Mouse (Mus musculus) lung, embryonic 16.5 days (tissue): ENCODE results near the gene Aup1. TPM values are rescaled to one million over a fixed set of nuclear protein-coding genes. Genes with fewer than 3 reads are reported as not detected.
A peak's percentile ranks its signal among the peaks of the same experiment; 100 is the strongest.

Source experiments
- ATAC-seq: fragments of 200-750 bp; cut with Nextera tagmentation; 2 replicates; pipeline ENCODE4 v1.8.0; 2017; ENCODE audit warnings: low read depth, mild to moderate bottlenecking, moderate library complexity
- H3K27ac ChIP-seq: fragments of 300-500 bp; sonication (generic); 2 replicates; pipeline ENCODE4 v1.5.1; 2014; ENCODE audit warnings: mild to moderate bottlenecking, control low read depth, low read length
- H3K27me3 ChIP-seq: fragments of 300-500 bp; sonication (generic); 2 replicates; pipeline ENCODE4 v1.6.1; 2014; ENCODE audit warnings: low read depth, low read length, mixed read lengths; ENCODE audit not compliant: control insufficient read depth, insufficient read depth
- H3K36me3 ChIP-seq: fragments of 300-500 bp; sonication (generic); 2 replicates; pipeline ENCODE4 v1.6.1; 2014; ENCODE audit warnings: low read length; ENCODE audit not compliant: control insufficient read depth, insufficient read depth
- H3K4me1 ChIP-seq: fragments of 300-500 bp; sonication (generic); replicated peaks from 2 replicates; pipeline ENCODE4 v1.6.1; 2014; ENCODE audit warnings: low read length, mixed read lengths; ENCODE audit not compliant: control insufficient read depth, insufficient read depth
- H3K4me2 ChIP-seq: fragments of 300-500 bp; sonication (generic); 2 replicates; pipeline ENCODE4 v1.6.1; 2014; ENCODE audit warnings: low read depth, low read length, control low read depth
- H3K4me3 ChIP-seq: fragments of 300-500 bp; sonication (generic); 2 replicates; pipeline ENCODE4 v1.5.1; 2014; ENCODE audit warnings: mild to moderate bottlenecking, low read length, control low read depth
- H3K9ac ChIP-seq: fragments of 300-500 bp; sonication (generic); 2 replicates; pipeline ENCODE4 v1.6.1; 2014; ENCODE audit warnings: low read length, control low read depth
- H3K9me3 ChIP-seq: fragments of 300-500 bp; sonication (generic); 2 replicates; pipeline ENCODE4 v1.6.1; 2016; ENCODE audit warnings: low read length; ENCODE audit not compliant: control insufficient read depth
- WGBS: fragments of 180-500 bp; shearing (Covaris S2); extraction: QIAGEN DNeasy Blood & Tissue Kit; methylation state at CpG from one replicate; pipeline ENCODE4 v1.1.7; 2014; 5-methylcytosine and 5-hydroxymethylcytosine counted together
- polyA plus RNA-seq: library from polyadenylated mRNA; unstranded; fragments of >200 nt; fragmentation: Nextera tagmentation; extraction: Ambion mirVana; gene quantifications from 2 replicates; pipeline ENCODE4 v1.2.1, GENCODE M21; 2015

Aup1 gene
- polyA plus RNA-seq, 1 experiment from 2014 or later = 211 TPM

DNA sequence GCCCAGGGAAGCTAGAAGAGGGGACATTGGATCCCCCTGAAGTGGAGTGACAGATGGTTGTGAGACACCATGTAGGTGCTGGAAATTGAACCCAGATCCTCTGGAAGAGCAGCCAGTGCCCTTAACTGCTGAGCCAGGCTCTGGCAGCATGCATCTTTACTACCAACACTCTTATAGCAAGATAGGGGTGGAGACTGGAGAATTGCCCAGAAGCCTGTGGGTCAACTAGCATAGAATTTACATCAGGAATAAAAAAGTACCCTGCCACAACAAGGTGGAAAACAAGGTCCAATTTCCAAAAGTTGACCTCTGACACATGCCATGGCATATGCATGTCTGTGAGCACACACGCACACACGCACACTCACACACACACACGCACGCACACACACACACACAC lies 29.1 kb upstream of the Aup1 start:
- Histone ChIP-seq H3K4me1 (peaks cover 8% of the 10 kb centered on the region), H3K9me3 (no peaks in the 10 kb centered on the region), H3K4me2 (no peak overlapping the region), H3K9ac (no peak overlapping the region), H3K27me3 (no peaks in the 10 kb centered on the region), H3K4me3 (no peak overlapping the region), H3K27ac (no peak overlapping the region), H3K36me3 (no peaks in the 10 kb centered on the region)
- ATAC-seq = no peak
- WGBS = 83% methylated on average over 4 of the region's 4 CpGs

DNA sequence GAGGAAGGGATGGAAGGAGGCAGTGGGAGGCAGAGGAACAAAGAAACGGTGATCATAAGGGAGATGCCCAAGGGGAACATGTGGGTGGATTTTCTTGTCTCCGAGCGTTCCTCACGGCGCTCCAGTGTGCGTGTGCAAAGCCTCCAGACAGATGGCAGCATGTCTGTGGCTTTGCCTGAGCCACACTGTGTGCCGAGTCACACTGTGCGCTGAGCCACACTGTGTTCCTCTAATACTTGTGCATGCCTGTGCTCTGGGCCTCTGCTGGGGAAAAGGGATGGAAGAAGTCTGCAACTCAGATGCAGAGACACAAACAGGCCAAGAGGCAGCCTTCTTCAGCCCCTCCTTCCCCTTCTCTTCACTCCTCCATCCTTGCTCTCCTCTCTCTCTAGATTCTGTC lies 27.0 kb upstream of the Aup1 start:
- Histone ChIP-seq H3K9ac (peak overlapping the region; percentile 45; the same call in 1 of the 2 replicates), H3K4me1 (peaks cover 14% of the 10 kb centered on the region), H3K36me3 (no peaks in the 10 kb centered on the region), H3K4me3 (no peak overlapping the region), H3K27ac (no peak overlapping the region), H3K9me3 (no peaks in the 10 kb centered on the region), H3K4me2 (no peak overlapping the region), H3K27me3 (no peaks in the 10 kb centered on the region)
- 78% methylated on average over 8 of the region's 8 CpGs for WGBS
- ATAC-seq = no peak

DNA sequence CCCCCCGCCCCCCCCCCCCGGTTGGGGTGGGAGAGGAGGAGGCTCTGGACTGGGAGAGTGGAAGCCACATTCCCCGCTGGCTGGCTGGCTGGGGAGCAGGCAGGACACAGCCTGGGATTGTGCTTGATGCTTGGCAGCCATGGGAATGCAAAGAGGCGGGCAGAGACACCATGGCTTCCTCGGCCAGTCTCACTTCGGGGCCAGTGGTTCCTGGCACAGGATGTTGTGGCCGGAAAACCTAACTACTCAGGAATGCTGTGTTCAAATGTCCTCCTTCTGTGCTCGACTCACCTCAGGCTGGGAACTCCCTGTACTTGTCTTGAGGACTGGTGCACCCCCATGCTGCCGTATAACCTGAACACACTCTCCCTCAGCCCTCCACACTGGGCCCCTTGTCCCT lies 26.6 kb upstream of the Aup1 start:
- no peaks in the 10 kb centered on the region for H3K27me3 ChIP-seq
- no peak overlapping the region for H3K4me3 ChIP-seq
- ATAC-seq = peak; percentile 35

DNA sequence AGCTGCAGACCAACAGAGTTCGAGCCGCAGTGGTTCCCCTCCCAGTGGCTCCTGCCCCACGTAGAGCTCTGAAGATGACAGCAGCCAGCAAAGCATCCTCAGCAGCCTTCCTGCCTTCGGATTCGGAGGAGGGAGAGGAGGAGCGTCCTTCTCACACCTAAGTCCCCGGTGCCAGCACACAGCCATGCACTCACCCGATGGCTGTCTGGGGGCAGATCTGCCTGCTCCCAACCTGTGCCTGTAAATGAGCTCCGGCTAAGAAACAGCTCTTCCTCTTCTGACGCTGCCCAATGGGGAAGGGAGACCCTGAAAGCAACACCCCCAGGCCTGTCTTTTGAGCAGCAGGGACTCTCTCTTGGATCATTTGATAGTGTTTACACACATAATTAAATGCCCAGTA lies 24.5 kb upstream of the Aup1 start:
- H3K4me3 ChIP-seq = no peak overlapping the region
- no peak overlapping the region for H3K27ac ChIP-seq
- 41% methylated on average over 10 of the region's 10 CpGs for WGBS
- H3K27me3 ChIP-seq = no peaks in the 10 kb centered on the region
- no peak for ATAC-seq
- H3K4me1 ChIP-seq = peaks cover 22% of the 10 kb centered on the region
- no peak overlapping the region for H3K9ac ChIP-seq
- H3K4me2 ChIP-seq = no peak overlapping the region
- H3K9me3 ChIP-seq = no peaks in the 10 kb centered on the region
- H3K36me3 ChIP-seq = no peaks in the 10 kb centered on the region

More for the DNA sequence above, 26.6 kb upstream of the Aup1 start:
- H3K9ac ChIP-seq = peak overlapping the region; percentile 45; the same call in 1 of the 2 replicates
- WGBS = 16% methylated on average over 7 of the region's 9 CpGs
- H3K4me2 ChIP-seq = no peak overlapping the region
- peaks cover 17% of the 10 kb centered on the region for H3K4me1 ChIP-seq
- no peak overlapping the region for H3K27ac ChIP-seq
- no peaks in the 10 kb centered on the region for H3K36me3 ChIP-seq
- H3K9me3 ChIP-seq = no peaks in the 10 kb centered on the region

DNA sequence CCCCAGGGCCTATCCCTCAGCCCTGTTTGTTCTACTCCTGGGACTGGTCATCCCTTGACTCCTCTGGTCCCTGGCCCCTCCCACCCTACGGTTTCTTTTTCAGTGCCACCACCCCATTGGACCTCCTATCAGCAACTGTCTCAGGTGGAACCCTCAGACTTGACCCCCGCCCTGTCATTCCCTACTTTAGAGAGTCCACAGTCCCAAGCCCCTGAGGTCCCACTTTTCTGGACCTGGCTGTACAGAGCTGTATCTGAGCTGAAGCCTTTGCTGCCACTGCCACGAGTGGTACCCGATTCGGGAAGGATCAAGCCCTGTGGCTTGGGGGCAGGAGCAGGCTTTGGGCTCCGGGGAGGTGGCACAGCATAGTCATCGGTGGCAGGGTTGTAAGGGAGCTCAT lies 23.2 kb upstream of the Aup1 start:
- H3K4me1 ChIP-seq = peaks cover 30% of the 10 kb centered on the region
- no peak overlapping the region for H3K27ac ChIP-seq
- 71% methylated on average over 7 of the region's 7 CpGs for WGBS
- no peaks in the 10 kb centered on the region for H3K36me3 ChIP-seq
- no peaks in the 10 kb centered on the region for H3K9me3 ChIP-seq
- H3K4me3 ChIP-seq = no peak overlapping the region
- H3K9ac ChIP-seq = no peak overlapping the region
- no peak overlapping the region for H3K4me2 ChIP-seq
- no peak for ATAC-seq
- H3K27me3 ChIP-seq = no peaks in the 10 kb centered on the region

DNA sequence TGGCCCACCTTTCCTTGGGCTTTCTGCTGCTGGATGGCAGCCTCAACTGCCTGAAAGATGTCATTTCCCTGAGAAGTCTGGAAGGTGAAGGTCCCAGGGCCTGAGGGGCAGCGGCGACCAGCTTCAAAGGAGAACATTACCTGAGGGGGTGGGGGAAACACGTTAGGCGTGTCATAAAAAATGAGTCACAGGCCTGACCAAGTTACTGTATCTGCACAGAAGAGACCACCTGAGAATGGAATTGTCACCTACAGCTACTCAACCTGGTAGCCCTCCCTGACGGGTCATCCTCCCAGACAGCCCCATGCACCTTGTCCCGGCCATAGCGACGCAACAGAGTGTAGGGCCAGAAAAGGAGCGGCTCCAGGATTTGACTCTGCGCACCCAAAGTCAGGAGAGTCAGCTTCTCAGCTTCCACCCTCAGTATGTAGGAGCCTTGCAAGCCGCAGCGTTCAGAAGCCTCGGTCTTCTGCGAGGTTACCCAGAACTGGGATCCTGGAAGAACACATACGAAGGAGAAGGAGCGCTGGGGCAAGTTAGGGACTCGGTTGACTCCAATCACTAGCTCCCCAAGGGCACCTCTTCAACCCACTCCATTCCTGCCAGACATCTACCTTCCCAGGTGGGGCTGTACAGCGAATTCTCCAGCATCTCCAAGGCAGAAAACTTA lies 22.3 kb upstream of the Aup1 start:
- WGBS = 43% methylated on average over 18 of the region's 18 CpGs
- no peak for ATAC-seq
- H3K4me2 ChIP-seq = peak overlapping the region; percentile 91
- H3K27me3 ChIP-seq = no peaks in the 10 kb centered on the region
- peaks cover 32% of the 10 kb centered on the region for H3K4me1 ChIP-seq
- H3K9me3 ChIP-seq = no peaks in the 10 kb centered on the region
- peak overlapping the region; percentile 76 for H3K9ac ChIP-seq
- H3K36me3 ChIP-seq = no peaks in the 10 kb centered on the region
- H3K4me3 ChIP-seq = peak overlapping the region; percentile 75
- no peak overlapping the region for H3K27ac ChIP-seq

DNA sequence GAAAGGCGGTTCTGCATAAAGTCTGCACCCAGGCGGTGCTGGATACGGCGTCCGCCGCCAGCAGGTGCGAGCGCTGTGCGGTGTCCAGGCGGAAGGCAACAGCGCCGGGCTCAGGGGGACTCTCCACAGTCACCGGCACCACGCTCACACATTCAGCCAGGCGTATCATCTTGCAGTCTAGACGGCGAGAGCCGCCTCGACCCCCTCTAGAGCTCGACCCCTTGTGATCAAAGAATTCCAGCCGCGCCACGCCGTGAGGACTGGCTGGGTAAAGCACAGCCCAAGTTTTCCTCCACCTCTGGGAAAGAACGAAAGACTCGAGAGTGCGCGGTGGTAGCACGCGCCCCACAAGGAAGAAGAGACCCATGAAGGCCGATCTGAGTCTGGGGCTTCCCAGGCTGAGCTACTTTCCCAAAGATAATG lies 21.5 kb upstream of the Aup1 start:
- H3K27me3 ChIP-seq = no peaks in the 10 kb centered on the region
- WGBS = 0% methylated on average over 31 of the region's 31 CpGs
- peaks cover 29% of the 10 kb centered on the region for H3K4me1 ChIP-seq
- peak overlapping the region; percentile 93 for H3K27ac ChIP-seq
- no peaks in the 10 kb centered on the region for H3K36me3 ChIP-seq
- ATAC-seq = peak; percentile 35
- peak overlapping the region; percentile 91 for H3K4me2 ChIP-seq
- no peaks in the 10 kb centered on the region for H3K9me3 ChIP-seq
- H3K4me3 ChIP-seq = peak overlapping the region; percentile 75
- peak overlapping the region; percentile 76 for H3K9ac ChIP-seq

DNA sequence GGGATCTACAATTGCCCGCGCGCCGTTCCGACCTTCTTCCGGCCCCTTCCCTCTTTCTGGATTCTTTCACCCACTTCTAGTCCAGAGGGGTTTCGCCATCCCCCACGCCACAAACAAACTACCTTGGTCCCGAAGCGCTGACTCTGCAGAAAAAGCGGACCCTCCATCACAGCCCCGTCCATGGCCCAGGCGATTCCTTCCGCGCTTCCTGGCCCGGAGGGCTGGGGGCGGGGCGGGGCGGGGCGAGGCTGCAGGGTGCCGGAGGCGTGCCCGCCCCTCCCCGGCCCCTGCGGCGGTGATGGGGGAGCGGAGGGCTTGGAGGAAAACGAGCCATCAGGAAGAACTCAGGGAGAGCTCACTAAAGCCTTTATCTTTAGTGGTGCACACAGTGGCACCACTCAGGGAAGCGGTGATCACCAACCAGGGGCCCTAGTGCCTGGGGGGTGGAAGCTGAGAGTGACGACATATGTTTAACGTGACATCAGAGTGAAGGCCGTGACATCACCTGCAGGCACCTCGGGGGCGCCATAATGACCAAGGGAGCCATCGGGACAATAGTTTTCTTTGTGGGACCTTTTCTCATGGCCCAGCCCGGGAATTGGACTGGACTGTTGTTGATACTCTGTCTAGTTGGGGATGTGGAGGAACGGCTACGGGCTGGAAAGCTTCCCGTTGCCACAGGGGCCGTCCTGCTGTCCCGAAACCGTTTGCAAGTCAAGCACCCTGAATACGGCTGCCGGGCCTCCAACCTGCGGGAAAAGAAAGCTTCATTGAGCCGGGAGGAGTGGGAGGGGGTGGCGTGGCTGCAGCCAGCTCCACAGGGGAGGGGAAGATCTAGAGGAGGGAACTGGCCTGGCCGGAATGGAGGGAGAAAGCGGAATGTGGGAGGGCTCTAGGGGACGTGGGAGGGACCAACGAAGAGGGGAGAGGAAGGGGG lies 20.8 kb upstream of the Aup1 start, which contains the start of the genes Dok1 and Loxl3:
Gene Dok1, minus strand, starts transcription at position 223 of the 937 bp plus-strand sequence.
Gene Loxl3, plus strand, starts transcription at position 925 of the 937 bp plus-strand sequence.
- WGBS = under 1% methylated on average over 51 of the region's 51 CpGs
- ATAC-seq = peak; percentile 91
- Histone ChIP-seq H3K4me3 (peak within 1 kb of the TSS; percentile 75), H3K27me3 (no peaks in the 10 kb centered on the region), H3K36me3 (no peaks in the 10 kb centered on the region), H3K27ac (peak within 1 kb of the TSS; percentile 93), H3K4me1 (peaks cover 28% of the 10 kb centered on the region), H3K9me3 (no peaks in the 10 kb centered on the region), H3K4me2 (peak within 1 kb of the TSS; percentile 91), H3K9ac (peak within 1 kb of the TSS; percentile 76)

DNA sequence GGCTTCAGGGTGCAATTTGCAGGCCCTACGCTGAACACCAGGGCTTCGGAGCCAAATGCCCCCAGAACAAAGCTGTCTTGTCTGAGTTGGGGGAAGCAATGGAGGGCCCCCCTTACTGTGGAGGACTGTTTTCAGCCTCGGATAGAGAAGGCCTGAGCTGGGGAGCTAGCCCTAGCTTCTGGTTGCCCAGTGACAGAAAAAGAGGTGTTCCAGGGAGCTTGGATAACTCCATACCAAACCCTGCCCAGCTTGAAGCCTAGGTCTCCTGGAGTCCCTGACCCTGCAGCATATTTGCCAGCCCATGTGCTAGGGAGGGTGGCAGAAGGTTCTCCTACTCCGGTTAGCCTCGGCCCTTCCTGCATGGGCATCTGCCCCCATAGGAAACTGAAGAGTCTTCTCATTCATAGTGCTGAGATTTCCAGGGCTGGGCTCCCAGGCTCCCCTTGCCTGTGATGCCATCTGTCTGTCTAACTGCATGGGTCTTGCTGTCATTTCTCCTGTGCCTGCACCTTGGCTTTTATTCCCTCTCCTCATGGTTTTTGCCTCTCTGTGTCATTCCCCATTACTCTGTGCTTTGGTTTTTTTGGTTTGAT lies 19.8 kb upstream of the Aup1 start:
- H3K9ac ChIP-seq = peak overlapping the region; percentile 76
- H3K9me3 ChIP-seq = no peaks in the 10 kb centered on the region
- no peaks in the 10 kb centered on the region for H3K27me3 ChIP-seq
- peak overlapping the region; percentile 91 for H3K4me2 ChIP-seq
- no peaks in the 10 kb centered on the region for H3K36me3 ChIP-seq
- ATAC-seq = no peak
- H3K27ac ChIP-seq = peak overlapping the region; percentile 93
- H3K4me1 ChIP-seq = peaks cover 31% of the 10 kb centered on the region
- WGBS = 13% methylated on average over 5 of the region's 5 CpGs
- peak overlapping the region; percentile 75 for H3K4me3 ChIP-seq
